Mouse (Mus musculus) yolk sac, embryonic 10.5 days (tissue): Measurements from ENCODE around the gene Prm1.
A peak's percentile ranks its signal among the peaks of the same experiment; 100 is the strongest.

ENCODE experiments used
- DNase-seq: peaks from one replicate; pipeline ENCODE4 v3.0.0-alpha.2; 2017; ENCODE audit warnings: low spot score

Gene Prm1

DNA sequence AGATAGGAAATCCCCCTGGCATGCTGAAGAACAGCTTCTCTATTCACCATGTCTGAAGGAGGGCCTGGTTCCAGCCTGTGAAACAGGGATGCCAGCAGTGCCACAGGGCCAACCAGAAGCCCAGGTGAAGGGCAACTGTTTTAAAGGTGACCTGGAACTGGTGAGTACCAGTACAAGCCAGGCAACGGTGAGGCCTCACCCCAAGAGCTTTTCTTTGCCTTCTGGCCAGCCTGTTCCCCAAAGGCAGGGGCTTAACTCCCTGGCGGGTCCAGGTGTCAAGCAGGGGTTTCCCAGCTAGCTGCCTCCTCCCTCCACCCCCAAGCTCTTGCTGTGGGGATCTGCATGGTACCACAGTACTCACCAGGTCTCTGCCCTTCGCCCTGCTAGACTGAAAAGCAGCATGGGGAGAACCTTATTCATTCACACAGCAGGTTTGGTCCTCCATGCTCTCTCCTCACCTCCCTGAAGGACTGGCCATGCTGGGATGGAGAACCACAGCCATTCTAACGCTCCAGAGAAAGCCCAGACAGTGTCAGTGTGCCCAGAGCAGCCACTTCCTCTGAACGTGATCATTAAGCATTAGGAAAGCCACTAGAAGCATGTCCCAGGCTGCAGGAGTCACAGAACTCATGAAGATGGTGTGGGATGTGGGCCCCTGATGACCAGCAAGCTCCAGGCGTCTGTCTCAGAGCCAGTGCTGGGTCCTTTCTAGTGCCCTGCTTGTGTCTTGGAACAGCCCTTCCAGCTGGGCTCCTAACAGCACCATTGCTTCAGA, 23.1 kb downstream of the Prm1 start:
- no peak for DNase-seq

DNA sequence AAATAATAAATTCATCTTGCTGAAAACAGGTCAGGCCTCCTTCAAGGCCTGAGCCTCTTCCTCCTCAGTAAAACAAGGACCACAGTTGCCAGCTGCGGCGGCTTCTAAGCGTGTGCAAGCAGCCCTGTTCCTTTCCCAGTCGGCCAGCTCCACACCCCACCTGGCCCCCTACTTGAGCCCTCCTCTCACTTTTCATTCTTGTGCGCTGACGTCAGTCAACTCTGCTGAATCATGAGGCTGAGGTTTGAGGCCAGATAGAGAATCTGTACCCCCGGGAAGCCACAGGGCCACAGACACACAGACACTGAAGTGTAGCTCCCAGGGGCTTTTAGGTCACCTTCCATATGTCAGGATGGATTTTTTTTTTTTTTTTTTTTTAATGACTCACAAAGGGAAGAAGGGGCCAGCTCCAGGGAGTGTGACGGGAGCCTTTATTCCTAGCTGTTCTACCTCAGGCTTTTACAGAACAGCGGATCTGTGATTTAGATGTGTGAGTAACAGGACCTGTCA, 23.7 kb downstream of the Prm1 start:
- no peak for DNase-seq

DNA sequence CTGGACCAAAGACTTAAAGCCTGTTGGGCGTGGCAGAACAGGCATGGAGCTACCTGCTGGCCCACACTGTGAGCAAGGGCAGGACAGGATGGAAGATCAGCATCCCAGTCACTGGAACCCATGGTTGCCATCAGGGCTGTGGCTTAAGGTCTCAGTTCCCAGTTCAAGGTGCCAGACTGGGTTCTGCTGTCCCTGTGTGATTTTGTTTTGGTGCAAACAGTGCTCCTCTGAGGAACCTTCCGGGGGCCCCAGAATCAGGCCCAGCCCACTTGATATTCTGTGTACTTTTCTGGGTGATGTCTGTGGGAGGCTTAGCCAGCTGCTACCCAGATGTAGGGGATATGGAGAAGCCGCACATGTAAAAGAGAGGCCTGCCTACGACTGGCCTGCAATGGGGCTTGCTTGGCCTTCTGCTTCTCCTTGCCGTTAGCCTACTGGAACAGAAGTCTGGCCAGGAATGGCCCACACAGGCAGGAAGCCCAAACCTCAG, 25.0 kb downstream of the Prm1 start:
- no peak for DNase-seq

DNA sequence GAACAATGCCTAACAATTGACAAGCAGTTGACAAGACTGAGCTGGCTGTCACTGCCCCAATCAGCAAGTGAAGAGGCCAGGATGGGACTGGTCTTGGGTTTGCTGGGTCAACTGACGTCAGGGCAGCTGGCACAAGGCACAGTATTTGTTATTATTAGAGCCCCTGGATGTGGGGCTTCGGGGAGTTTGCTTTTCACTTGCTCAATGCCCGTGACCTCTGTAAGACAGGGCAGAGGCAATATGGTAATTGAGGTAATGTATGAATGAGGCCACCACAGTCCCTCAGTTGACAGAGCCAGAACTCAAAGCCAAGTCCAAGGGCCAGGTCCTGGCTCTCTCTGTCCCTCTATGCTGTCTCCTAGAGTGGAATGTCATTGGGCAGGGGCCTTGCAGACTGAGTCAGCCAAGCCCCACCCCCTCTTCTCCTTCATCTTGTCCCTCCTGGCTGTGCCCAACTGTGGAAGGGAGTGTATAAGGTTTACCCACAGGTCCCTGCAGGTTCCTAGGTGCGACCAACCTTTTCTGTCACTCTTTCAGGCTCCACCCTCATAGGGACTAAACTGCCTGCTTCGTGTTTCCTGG, 28.0 kb downstream of the Prm1 start:
- no peak for DNase-seq

DNA sequence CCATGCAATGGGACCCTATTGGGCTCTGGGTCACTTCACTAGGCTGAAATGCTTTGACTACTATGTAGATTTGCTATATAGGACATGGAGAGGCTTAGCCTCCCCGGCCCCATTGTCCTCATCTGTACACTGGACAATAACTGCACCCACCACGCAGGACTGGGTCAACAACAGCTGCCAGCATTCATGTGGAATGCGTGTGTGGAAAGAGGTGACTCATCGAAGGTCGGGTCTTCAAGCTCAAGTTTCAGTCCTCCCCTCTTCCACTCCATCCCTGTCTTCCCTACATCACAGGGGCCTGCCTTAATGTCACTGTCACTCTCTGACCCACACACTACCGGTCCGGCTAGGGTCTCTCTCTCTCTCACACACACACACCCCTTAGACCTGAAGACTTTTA, 29.3 kb downstream of the Prm1 start:
- no peak for DNase-seq

DNA sequence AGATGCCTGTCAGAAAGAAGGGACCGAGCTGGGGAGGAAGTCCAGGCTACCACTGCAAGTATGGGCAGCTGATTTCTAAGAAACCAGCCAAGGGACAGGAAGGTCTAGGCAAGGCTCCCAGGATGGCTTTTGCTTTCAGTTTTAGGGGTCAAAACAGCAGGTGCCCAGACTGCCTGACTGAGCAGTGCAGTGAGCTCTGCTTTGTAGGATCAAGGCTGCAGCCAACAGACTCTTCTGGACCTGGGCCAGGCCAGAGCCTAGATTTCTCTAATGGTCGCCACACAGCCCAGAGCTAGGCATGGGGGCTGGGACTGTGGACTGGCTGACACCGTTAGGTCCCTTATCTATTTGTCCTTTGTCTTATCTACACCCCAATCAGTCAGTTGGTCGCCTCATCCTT, 30.9 kb downstream of the Prm1 start:
- no peak for DNase-seq

DNA sequence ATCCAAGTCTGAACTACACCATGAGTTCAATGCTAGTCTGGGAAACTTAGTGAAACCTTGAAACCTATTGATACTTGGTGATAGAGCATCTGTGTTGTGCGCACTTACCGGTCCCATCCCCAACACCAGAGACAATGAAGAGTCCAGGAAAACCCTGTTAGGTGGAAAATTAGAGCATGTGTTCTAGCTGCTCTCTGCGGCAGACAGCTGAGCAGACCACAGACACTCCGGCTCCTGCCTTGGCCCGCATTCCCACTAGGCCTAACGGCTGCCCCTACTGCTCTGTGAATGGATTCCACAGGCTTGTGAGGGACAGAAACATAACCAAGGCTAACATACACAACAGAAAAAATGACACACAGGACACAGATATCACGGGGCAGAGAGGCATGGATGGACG, 32.1 kb downstream of the Prm1 start:
- no peak for DNase-seq

DNA sequence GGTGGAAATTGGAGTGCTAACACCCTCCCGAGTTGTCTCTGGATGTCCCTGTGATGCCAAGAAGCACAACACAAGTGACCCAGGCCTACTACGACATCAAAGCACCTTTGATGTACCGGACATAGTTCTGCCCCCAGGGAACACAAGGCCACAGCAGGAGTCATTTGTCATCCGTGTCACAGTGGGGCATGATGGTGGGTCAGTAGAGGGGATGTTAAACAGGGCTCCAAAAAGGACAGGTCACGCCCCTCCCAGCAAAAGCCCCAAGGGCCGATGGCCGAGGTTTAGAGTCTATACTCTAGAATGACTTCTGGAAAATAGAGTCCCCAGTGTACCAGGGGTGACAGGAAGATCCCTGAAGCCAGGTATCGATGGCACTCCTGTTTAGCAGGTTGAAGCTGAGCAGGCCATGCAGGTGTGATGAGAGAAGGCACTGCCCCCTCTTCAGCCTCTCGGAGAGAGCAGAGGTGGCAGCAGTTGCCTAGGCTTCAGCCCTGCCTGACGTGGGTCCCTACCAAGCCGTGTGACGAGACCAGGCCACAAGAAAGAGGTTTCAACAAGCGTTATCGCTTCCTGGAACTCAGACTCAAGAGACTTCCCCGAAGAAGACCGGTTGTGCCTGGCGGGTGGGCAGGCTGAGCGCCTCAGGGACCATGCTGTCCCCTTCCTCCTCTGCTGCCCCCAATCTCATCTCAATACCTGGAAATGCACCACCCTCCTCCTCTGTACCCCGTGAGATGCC, 33.7 kb downstream of the Prm1 start:
- no peak for DNase-seq

DNA sequence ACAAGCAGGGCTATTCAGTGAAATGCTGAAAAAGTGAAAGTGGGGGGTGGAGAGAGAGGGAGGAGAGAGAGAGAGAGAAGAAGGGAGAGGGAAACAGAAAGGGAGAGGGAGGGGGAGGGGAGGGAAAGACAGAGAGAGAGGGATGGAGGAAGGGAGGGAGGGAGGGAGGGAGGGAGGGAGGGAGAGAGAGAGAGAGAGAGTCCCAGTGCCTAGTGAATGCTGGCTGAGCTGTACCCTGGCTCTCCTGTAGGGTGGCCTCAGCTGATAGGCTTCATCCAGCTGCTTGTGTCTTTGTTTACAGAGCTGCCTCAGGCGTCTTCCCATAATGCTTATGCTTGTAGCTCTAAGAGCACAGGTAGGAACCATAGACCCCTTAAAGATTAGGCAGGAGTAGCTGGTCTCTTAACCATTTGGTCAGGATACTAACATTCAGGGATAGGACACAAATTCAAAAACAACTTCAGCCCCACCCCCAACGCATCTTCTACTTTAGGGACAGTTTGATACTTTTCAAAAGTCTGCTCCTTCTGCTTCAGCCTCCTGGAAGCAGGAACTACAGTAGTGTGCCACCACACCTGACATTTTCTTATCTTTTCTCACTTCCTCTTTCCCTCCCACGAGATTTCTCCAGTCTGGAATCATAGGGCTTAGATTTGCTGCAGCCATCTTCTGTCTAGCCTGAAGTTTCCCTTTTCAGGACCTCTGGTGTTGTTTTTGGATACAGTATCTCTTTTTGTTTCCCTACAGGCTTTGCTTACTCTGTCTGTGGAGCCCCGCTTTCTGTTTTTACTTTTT, 34.9 kb downstream of the Prm1 start:
- no peak for DNase-seq

DNA sequence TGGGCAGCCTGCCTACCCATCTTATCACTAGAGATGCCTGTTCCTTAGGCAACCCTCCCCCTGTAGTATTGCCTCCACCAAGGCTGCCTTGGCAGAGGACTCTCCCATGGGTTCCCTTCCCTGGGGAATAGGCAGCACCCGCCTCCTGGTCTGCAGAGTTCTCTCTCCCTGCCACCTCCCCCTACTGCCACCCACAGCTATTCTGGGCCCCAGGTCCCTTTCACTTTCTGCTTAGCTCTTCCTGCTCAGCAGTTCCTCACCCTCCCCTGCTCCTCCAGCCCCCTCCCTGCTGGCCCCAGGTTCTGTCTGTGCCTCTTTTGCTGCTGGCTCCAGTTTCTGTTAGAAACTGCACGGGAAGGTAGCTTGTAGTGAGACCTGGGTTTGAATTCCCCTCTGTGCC, 36.0 kb downstream of the Prm1 start:
- DNase-seq, result no peak

DNA sequence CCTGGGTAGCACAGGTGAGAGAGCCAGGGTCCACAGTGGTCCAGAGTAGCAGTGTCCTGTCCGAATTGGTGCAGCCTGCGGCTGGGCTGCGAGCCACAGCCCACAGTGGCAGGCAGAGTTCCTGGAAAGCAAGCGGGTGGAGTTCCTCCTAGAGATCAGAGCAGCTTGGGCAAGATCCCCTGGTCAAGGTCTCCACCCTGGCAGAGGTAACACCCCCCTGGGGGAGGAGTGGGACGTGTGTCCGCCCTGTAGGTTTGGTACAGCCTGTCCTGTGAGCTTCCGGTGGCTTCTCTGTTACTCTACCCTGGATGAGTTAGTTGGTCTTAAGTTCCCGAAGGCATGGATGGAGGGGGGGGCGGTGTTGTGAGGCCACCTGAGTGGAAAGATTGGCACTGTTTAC, 36.8 kb downstream of the Prm1 start:
- DNase-seq, result no peak

DNA sequence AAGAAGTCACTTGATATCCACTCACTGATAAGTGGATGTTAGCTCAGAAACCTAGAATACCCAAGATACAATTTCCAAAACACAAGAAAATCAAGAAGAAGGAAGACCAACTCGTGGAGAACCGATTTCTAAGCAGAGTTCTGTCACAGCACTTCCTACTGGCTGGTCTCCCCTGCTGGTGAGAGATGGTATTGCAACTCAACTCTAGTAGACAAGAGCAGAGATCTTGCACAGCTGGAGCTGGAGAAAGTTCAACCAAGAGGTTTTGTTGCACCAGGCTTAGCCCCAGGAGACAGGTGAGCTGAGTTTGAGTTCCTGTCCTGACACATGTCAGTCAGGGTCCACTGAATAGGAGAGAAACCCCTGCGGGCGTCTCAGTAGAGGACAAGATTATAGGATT, 38.5 kb downstream of the Prm1 start:
- peak; percentile 69 for DNase-seq

DNA sequence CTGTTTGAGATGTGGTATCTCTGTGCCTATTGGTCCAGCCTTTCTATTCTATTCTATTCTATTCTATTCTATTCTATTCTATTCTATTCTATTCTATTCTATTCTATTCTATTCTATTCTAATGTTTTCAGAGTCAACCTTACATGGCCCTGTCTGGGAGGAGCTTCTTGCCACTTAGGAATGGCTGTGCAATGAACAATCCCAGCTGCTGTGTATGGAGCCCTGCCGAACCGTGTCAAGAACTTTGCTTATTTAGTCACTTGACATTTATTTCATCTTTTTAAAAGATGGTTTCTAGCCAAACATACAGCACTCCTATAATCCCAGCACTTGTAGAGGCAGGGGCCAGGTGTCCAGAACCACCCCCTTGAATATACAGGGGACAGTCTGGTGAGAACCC, 41.3 kb downstream of the Prm1 start:
- no peak for DNase-seq

DNA sequence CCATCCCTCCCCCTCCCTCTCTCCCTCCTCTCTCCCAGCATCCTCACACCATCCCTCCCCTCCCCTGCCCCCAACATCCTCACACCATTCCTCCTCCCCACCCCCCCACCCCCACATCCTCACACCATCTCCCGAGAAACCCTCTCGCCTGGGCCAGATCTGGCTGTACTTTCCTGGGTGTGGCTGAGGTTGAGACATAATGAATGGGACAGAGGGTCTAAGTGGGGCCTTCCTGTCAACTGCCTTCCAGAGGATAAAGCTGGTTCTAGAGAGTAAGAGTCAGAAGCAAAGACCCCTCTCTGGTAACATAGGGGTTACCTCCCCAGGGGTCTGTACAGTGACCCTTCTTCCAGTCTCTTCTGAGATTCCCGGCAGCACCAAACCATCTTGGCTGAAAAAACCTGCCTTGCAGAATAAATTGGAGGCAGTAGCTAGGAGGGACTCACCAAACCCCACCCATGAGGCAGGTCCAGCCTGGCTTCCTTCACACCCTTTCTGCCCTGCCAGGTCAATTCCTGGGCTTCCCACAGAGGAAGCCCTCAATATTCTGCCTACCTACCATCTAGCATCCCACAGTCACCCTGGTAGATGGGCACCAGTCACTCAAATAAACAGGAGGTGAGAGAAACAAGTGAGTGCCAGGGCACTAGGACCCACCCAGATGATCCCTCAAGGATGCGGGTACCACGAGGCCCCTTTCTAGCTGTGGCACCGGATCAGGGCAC, 41.9 kb downstream of the Prm1 start:
- no peak for DNase-seq

DNA sequence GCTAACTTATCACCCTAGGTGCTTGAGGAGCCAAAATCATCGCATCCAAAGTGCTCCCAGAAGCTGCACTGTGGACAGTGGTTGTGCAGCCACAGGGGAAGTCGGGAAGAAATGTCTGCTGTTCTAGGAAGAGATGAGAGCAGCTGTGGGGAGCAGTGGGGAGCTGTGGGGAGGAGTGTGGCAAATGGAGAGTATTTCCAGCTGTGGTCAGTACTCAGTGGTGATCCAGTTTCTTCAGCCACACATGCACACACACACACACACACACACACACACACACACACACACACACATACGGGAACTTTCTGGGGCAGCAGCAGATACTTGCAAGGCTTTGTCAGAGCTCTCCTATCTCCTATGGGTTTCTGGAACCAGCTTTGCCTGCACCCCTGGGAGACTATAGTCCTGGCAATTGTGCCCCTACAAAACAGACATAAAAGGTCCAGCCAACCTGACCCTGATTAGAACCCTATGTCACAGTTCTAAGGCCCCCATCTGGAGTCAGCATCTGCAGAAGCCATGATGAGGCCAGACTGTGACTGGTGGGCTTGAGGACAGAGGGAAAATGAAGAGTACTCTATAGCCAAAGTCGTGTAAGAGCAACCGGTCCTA, 43.0 kb downstream of the Prm1 start:
- DNase-seq, result no peak

DNA sequence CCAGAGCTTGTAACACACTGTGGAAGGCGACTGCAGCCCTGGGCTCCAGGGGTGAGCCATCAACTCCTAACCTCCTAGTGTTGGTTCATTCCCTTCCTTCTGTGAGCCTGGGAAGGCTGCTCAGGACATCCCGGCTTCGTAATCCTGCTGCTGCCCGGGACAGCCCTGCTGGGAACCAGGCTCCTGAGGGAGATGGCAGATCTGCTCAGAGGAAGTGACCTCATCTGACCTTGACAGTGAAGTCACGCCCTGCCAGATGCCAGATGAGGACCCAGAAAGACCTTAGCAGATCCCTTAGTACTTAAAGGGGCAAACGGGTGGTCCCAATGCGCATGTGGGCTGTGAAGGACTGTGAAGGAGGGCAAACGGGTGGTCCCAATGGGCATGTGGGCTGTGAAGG, 44.5 kb downstream of the Prm1 start:
- no peak for DNase-seq

DNA sequence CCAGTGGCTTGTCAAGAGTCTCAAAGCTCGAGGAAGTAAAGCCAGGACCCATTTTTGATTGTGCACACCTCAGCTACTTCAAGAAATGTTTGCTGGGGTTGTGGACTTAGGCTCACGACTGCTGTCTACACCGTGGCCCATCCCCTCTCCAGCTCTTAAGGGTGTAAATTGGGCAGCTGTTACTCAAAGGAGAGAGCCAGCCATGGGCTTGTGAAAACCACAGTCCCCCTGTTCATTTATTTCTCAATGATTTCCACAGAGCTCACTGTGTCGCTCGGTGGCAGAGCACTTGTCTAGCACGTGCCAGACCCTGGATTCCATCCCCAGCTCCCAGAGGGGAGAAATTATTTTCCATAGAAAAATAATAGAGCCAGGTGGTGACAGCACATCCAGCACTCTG, 49.5 kb downstream of the Prm1 start:
- no peak for DNase-seq

DNA sequence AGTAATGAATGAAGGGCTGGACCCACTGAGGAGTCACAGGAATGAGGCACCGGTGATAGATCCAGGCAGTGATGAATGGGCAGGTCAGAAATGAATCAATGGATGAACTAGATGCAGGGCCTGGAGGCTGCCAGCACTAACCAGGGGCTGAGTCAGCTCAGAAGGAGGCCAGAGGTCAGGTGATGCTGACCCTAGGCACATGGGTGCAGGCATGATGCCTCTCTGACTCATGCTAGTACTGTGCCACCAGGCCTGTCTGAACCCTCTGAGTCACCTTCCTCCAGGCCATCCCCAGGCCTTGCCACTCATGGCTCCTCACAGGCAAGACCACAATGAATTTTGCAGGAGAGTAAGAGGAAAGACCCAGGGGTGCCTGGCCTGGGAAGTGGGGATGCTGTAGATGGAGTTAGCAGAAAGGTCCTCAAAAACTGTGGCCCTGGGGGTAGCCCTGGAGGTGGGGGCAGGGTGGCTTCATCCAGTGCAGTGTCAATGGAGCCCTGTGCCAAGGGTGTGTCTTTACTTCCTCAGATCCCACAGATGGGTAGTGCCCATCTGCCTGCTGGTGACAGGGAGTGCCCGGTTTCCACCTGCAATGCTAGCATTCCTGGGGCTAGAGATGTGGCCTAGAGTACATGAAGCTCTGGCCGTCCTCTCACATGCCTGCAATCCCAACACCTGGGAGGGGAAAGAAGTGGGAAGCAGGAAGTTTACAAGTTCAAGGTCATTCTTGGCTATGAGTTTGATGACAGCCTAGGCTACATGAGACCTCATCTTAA, 50.9 kb downstream of the Prm1 start:
- no peak for DNase-seq

DNA sequence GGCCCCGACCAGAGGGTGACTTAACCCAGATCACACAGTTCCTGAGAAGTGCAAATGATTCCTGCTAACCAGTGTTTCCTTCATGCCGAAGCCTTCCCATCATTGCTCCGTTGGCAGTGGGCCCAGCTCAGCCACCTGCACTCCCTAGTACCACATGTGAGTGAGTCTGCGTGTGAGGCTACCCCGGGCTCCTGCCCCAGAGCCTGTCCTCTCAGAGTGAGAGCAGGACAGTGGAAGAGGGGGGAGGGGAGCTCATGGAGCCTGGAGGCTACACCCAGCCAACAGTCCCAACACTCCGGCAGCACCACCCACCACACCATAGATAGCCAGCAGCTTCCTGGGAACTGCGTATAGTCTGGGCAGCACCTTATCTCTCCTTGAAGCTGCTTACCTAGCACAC, 55.8 kb downstream of the Prm1 start:
- peak; percentile 66 for DNase-seq

DNA sequence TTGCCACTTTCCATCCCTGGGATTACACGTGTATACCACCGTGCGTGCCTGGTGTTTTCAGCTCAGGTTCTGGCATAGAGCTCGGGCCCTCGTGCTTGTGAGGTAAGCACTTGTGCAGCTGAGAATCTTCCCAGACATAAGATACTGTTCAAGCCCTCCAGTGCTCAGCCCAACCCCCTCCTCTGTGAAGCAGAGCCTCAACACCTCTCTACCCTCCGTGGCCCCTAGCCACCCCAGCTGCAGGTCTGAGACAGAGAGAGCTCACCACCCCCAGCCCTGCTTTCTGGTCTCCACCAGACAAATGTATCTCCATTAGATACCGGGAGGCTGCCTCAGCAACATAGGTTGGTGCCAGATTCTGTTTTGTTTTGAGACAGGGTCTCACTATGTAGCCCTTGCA, 56.4 kb downstream of the Prm1 start:
- DNase-seq, result no peak
